Mouse (Mus musculus): ENCODE measurements around the gene Lhx2. TPM values are rescaled to one million over a fixed set of nuclear protein-coding genes. Genes with fewer than 3 reads are reported as not detected.

The Lhx2 gene
- polyA plus RNA-seq, 1 experiment = 0.32 TPM

GRCm38 (mm10) chr2:38351641-38352320 is 12.7 kb downstream of the Lhx2 start:
- TF ChIP-seq CTCF (IDR thresholded peaks at IDR 0.05; ENCODE audit: low read depth, low read length) (no peak), POLR2A (IDR thresholded peaks at IDR 0.05; ENCODE audit: borderline replicate concordance, low read depth, low read length) (no peak)
- no peaks in the 10 kb centered on the region; the same call in 1 of the 2 replicates for H3K4me1 ChIP-seq (ENCODE audit: control insufficient read depth, insufficient read depth, low read length)
- H3K4me3 ChIP-seq (ENCODE audit: insufficient read depth, low read length) = peak overlapping the region; percentile 55
- no peak overlapping the region for H3K27ac ChIP-seq (ENCODE audit: insufficient read depth, low read depth, low read length)

- no peak for TF ChIP-seq POLR2A (IDR thresholded peaks at IDR 0.05; ENCODE audit: borderline replicate concordance, low read depth, low read length)
- TF ChIP-seq CTCF (IDR thresholded peaks at IDR 0.05; ENCODE audit: low read depth, low read length) = no peak
- Histone ChIP-seq H3K27ac (ENCODE audit: insufficient read depth, low read depth, low read length) (no peak overlapping the region), H3K4me1 (ENCODE audit: control insufficient read depth, insufficient read depth, low read length) (no peaks in the 10 kb centered on the region; the same call in 1 of the 2 replicates), H3K4me3 (ENCODE audit: insufficient read depth, low read length) (peak overlapping the region; percentile 55)
Measured at GRCm38 (mm10) chr2:38352321-38353007, 13.4 kb downstream of the Lhx2 start.

- H3K4me1 ChIP-seq (ENCODE audit: control insufficient read depth, insufficient read depth, low read length) = no peaks in the 10 kb centered on the region; the same call in 1 of the 2 replicates
- H3K4me3 ChIP-seq (ENCODE audit: insufficient read depth, low read length) = no peak overlapping the region
- H3K27ac ChIP-seq (ENCODE audit: insufficient read depth, low read depth, low read length) = no peak overlapping the region
- TF ChIP-seq CTCF (IDR thresholded peaks at IDR 0.05; ENCODE audit: low read depth, low read length) (no peak), POLR2A (IDR thresholded peaks at IDR 0.05; ENCODE audit: borderline replicate concordance, low read depth, low read length) (no peak)
Measured at GRCm38 (mm10) chr2:38353008-38353379, 13.9 kb downstream of the Lhx2 start.

- no peak overlapping the region for H3K4me3 ChIP-seq (ENCODE audit: insufficient read depth, low read length)
- no peaks in the 10 kb centered on the region; the same call in 1 of the 2 replicates for H3K4me1 ChIP-seq (ENCODE audit: control insufficient read depth, insufficient read depth, low read length)
Measured at GRCm38 (mm10) chr2:38353664-38354063, 14.6 kb downstream of the Lhx2 start.

GRCm38 (mm10) chr2:38354179-38354716 is 15.2 kb downstream of the Lhx2 start:
- no peak for TF ChIP-seq CTCF (IDR thresholded peaks at IDR 0.05; ENCODE audit: low read depth, low read length)
- TF ChIP-seq POLR2A (IDR thresholded peaks at IDR 0.05; ENCODE audit: borderline replicate concordance, low read depth, low read length) = no peak
- no peak overlapping the region for H3K4me3 ChIP-seq (ENCODE audit: insufficient read depth, low read length)
- H3K27ac ChIP-seq (ENCODE audit: insufficient read depth, low read depth, low read length) = no peak overlapping the region
- no peaks in the 10 kb centered on the region; the same call in 1 of the 2 replicates for H3K4me1 ChIP-seq (ENCODE audit: control insufficient read depth, insufficient read depth, low read length)

More at GRCm38 (mm10) chr2:38353664-38354063, 14.6 kb downstream of the Lhx2 start:
- no peak for TF ChIP-seq CTCF (IDR thresholded peaks at IDR 0.05; ENCODE audit: low read depth, low read length)
- TF ChIP-seq POLR2A (IDR thresholded peaks at IDR 0.05; ENCODE audit: borderline replicate concordance, low read depth, low read length) = no peak
- no peak overlapping the region for H3K27ac ChIP-seq (ENCODE audit: insufficient read depth, low read depth, low read length)

- TF ChIP-seq POLR2A (IDR thresholded peaks at IDR 0.05; ENCODE audit: borderline replicate concordance, low read depth, low read length) = no peak
- no peak for TF ChIP-seq CTCF (IDR thresholded peaks at IDR 0.05; ENCODE audit: low read depth, low read length)
- H3K4me1 ChIP-seq (ENCODE audit: control insufficient read depth, insufficient read depth, low read length) = no peaks in the 10 kb centered on the region; the same call in 1 of the 2 replicates
- no peak overlapping the region for H3K4me3 ChIP-seq (ENCODE audit: insufficient read depth, low read length)
Measured at GRCm38 (mm10) chr2:38354717-38355510, 15.8 kb downstream of the Lhx2 start.

GRCm38 (mm10) chr2:38355731-38356427 is 16.8 kb downstream of the Lhx2 start:
- no peaks in the 10 kb centered on the region for H3K4me1 ChIP-seq (ENCODE audit: control insufficient read depth, insufficient read depth, low read length)

More at GRCm38 (mm10) chr2:38354717-38355510, 15.8 kb downstream of the Lhx2 start:
- no peak overlapping the region for H3K27ac ChIP-seq (ENCODE audit: insufficient read depth, low read depth, low read length)

GRCm38 (mm10) chr2:38356428-38357260 is 17.6 kb downstream of the Lhx2 start:
- TF ChIP-seq POLR2A (IDR thresholded peaks at IDR 0.05; ENCODE audit: borderline replicate concordance, low read depth, low read length) (no peak), CTCF (IDR thresholded peaks at IDR 0.05; ENCODE audit: low read depth, low read length) (no peak)
- H3K27ac ChIP-seq (ENCODE audit: insufficient read depth, low read depth, low read length) = no peak overlapping the region
- H3K4me1 ChIP-seq (ENCODE audit: control insufficient read depth, insufficient read depth, low read length) = no peaks in the 10 kb centered on the region
- H3K4me3 ChIP-seq (ENCODE audit: insufficient read depth, low read length) = peak overlapping the region; percentile 40

More at GRCm38 (mm10) chr2:38355731-38356427, 16.8 kb downstream of the Lhx2 start:
- TF ChIP-seq POLR2A (IDR thresholded peaks at IDR 0.05; ENCODE audit: borderline replicate concordance, low read depth, low read length) = no peak
- no peak overlapping the region for H3K27ac ChIP-seq (ENCODE audit: insufficient read depth, low read depth, low read length)
- peak overlapping the region; percentile 40 for H3K4me3 ChIP-seq (ENCODE audit: insufficient read depth, low read length)
